In the genomic region with DNA sequence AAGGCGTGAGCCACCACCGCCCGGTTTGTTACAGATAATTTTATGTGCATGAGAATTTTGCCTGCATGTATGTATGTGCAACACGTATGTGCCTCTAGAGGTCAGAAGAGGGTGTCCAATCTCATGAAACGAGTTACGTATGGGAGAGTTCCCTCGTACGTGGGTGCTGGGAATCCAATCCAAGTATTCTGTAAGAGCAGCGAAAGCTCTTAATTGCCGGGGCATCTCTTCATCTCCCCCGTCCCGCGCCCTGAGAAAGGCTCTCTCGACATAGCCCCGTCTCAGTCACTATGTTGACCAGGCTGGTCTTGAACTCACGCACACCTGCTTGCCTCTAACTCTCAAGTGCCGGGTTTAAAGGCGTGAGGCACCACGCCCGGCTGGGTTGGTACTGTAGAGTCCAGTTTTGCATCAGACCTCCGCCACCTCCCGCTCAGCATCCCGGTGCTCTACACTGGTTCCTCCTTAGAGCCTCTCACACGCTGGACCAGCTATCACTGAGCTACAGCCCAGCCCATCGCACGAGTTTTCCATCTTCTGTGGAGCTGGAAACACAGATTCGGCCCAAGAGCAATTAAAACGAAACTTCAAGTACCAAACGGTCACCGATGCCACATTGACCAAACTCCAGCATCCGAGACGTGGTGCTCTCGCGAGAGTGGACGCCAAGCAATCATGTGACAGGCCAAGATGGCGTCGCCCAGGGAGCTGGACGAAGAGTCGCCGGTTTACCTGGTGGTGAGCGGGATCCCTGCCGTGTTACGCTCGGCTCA, we compare ENCODE assay signal across 8 mouse cellular contexts. TPM values are rescaled to one million over a fixed set of nuclear protein-coding genes. Genes with fewer than 3 reads are reported as not detected.
DNase-seq lines count a peak whose midpoint lies in the region; ATAC-seq and TF ChIP-seq lines count a peak whose summit lies in the region.

A gene (plus strand): TSS at position 676 of the 773 bp plus-strand sequence.

- H3K9ac ChIP-seq in hindbrain, postnatal 0 days (replicated peaks; ENCODE audit: low read length): peak within 1 kb of the TSS; percentile 80

- H3K36me3 ChIP-seq in hindbrain, postnatal 0 days (ENCODE audit: insufficient read depth, low read length): peaks cover 9% of the 10 kb centered on the region; the same call in 1 of the 2 replicates

- peak; percentile 95 for ATAC-seq in hindbrain, postnatal 0 days
- ATAC-seq in megakaryocyte, adult 5-6 weeks (ENCODE audit: poor library complexity, severe bottlenecking): peak; percentile 96

- H3K4me1 ChIP-seq in hindbrain, postnatal 0 days (ENCODE audit: insufficient read depth, low read length): no peaks in the 10 kb centered on the region

- 6% methylated on average over 44 of the region's 44 CpGs for WGBS in hindbrain, postnatal 0 days

- peak; percentile 85 for DNase-seq in T-cell, adult 2 months (ENCODE audit: low spot score)
- DNase-seq in cerebellum, postnatal 36 days: peak; percentile 91 to 94
- DNase-seq in gastrocnemius, adult 18-20 months (ENCODE audit: low spot score): peak; percentile 93
- peak; percentile 97 for DNase-seq in hindbrain, postnatal 0 days (ENCODE audit: low spot score)
- peak; percentile 89 for DNase-seq in left cerebral cortex, adult 2 months (ENCODE audit: extremely low spot score in 1 of 2, low spot score in 2 of 2)
- peak; percentile 93 to 95 for DNase-seq in right cerebral cortex, adult 2 months (ENCODE audit: low spot score in 2 of 2)
- DNase-seq in urinary bladder, postnatal 14 days (ENCODE audit: low spot score): peak; percentile 94

- peak within 1 kb of the TSS; percentile 77 for H3K27ac ChIP-seq in hindbrain, postnatal 0 days
- H3K27ac ChIP-seq in left cerebral cortex, adult 2 months: peak within 1 kb of the TSS; percentile 58

- H3K4me2 ChIP-seq in hindbrain, postnatal 0 days (ENCODE audit: low read depth, low read length): peak within 1 kb of the TSS; percentile 73

- intact Hi-C loops in left cerebral cortex, adult 2 months (cut with DNase I): no loop called here

- peak within 1 kb of the TSS; percentile 83 for H3K4me3 ChIP-seq in hindbrain, postnatal 0 days (ENCODE audit: low read length)
- H3K4me3 ChIP-seq in left cerebral cortex, adult 2 months: peak within 1 kb of the TSS; percentile 60

- no peaks in the 10 kb centered on the region for H3K9me3 ChIP-seq in hindbrain, postnatal 0 days (ENCODE audit: low read length)

- H3K27me3 ChIP-seq in hindbrain, postnatal 0 days (ENCODE audit: insufficient read depth, low read length): no peaks in the 10 kb centered on the region

- TF ChIP-seq CTCF in hindbrain, postnatal 0 days (IDR thresholded peaks at IDR 0.05; ENCODE audit: low read depth): peak; percentile 37; the same call in 1 of the 2 replicates
- TF ChIP-seq CTCF in left cerebral cortex, adult 2 months (IDR thresholded peaks at IDR 0.05): peak; percentile 23; the same call in 1 of the 2 replicates

RNA-seq across cellular contexts. Expression of the gene that starts here (rescaled TPM):
- total RNA-seq in gastrocnemius, adult 18-20 months (2021): 1 to 10 TPM; 2.8 to 4.0 TPM
- total RNA-seq in hindbrain, postnatal 0 days (2014; rRNA removed): 8.3 and 8.8 TPM in 2 replicates
- polyA plus RNA-seq in hindbrain, postnatal 0 days (2015; fragmentation: Nextera tagmentation; extraction: Ambion mirVana): 6.1 and 6.3 TPM in 2 replicates
- total RNA-seq in left cerebral cortex, adult 2 months (2021): 1 to 10 TPM; 8.5 to 8.7 TPM
- total RNA-seq in megakaryocyte, adult 5-6 weeks (2015): 2.7 and 3.7 TPM in 2 replicates
- total RNA-seq in megakaryocyte, adult 5-6 weeks (2017): 32.6 and 40.2 TPM in 2 replicates

Comparison
In these comparisons a context has a peak if more than half of its experiments do, and no peak if none do; other contexts are left out.
1. Peak in every context shown above with its lines: DNase-seq, ATAC-seq, H3K4me3 ChIP-seq and H3K27ac ChIP-seq.